Mouse (Mus musculus): ENCODE measurements at regions not wholly inside any gene's neighbourhood (a gene's known extent, or its start where the extent isn't known, plus 50 kb on each side); places are given as distances from the start of the nearest gene placed in this dataset.

DNA sequence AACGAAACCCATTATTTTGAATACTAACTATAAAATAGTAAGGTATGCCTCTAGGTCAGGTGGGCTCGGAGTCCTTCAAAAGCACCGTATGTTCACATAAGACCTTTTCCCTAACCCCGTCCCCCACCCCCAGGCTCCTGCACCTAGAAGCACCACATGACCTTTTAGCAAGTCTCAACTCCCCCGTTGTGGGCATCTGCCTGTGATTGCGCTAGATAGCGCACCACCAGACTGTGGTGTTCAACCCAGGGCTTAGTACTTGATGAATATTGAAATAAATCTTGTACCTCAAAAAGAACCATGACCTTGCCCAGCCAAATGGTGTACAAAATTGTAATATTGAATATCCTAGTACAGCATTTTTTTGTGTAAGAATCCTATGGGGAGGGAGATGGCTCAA lies 99.8 kb downstream of the Rpap3 start:
- TF ChIP-seq MAX (IDR thresholded peaks at IDR 0.05; ENCODE audit: low read length): no peak
- TF ChIP-seq POLR2A (IDR thresholded peaks at IDR 0.05; ENCODE audit: control insufficient read depth in 1 of 2, insufficient read depth in 1 of 2, low read depth in 1 of 2, low read length in 2 of 2, poor library complexity in 1 of 2): no peak
- no peak for TF ChIP-seq ZKSCAN1 (IDR thresholded peaks at IDR 0.05; ENCODE audit: low read depth, low read length)
- no peak for TF ChIP-seq CTCF (IDR thresholded peaks at IDR 0.05 in 2 of 3, conservative IDR thresholded peaks at IDR 0.05 in 1 of 3; ENCODE audit: control insufficient read depth in 1 of 3, insufficient read depth in 1 of 3, low read depth in 2 of 3, low read length in 3 of 3, poor library complexity in 1 of 3, severe bottlenecking in 1 of 3)
- no peak for TF ChIP-seq E2F4 (IDR thresholded peaks at IDR 0.05; ENCODE audit: borderline replicate concordance, low read depth, low read length)
- TF ChIP-seq ZNF384 (IDR thresholded peaks at IDR 0.05; ENCODE audit: low read depth, low read length): no peak
- TF ChIP-seq CHD1 (IDR thresholded peaks at IDR 0.05; ENCODE audit: low read depth, low read length): no peak
- TF ChIP-seq HCFC1 (IDR thresholded peaks at IDR 0.05; ENCODE audit: low read depth, low read length): no peak
- no peak for TF ChIP-seq MYC (IDR thresholded peaks at IDR 0.05; ENCODE audit: low read depth, low read length)
- no peak for TF ChIP-seq ZC3H11A (IDR thresholded peaks at IDR 0.05; ENCODE audit: low read depth, low read length)
- no peak for TF ChIP-seq GABPA (IDR thresholded peaks at IDR 0.05; ENCODE audit: low read depth, low read length)
- TF ChIP-seq CHD2 (IDR thresholded peaks at IDR 0.05; ENCODE audit: low read length): no peak
- no peak for TF ChIP-seq POLR2AphosphoS2 (IDR thresholded peaks at IDR 0.05; ENCODE audit: low read length)

All from MEL (cell line).